Mouse (Mus musculus) spleen, postnatal 14 days (tissue): ENCODE data around the gene Rpl36-ps4.

ENCODE experiments used
- DNase-seq, 2 experiments: peaks; one replicate each; pipeline ENCODE4 v3.0.0; 2021 to 2022; ENCODE audit warnings: low spot score in 2 of 2

Rpl36-ps4 gene

GRCm38 (mm10) chr17:87920677-87921076, at the start of gene Rpl36-ps4:
TSS of gene Rpl36-ps4 (plus strand) at chr17:87920977.
- DNase-seq = no peak

GRCm38 (mm10) chr17:87871461-87872126, 49.2 kb upstream of the Rpl36-ps4 start:
- no peak for DNase-seq

GRCm38 (mm10) chr17:87872286-87872685, 48.5 kb upstream of the Rpl36-ps4 start:
- no peak for DNase-seq

GRCm38 (mm10) chr17:87873456-87873855, 47.3 kb upstream of the Rpl36-ps4 start:
- DNase-seq = peak in 1 of 2 experiments; percentile 3

GRCm38 (mm10) chr17:87873943-87874342, 46.8 kb upstream of the Rpl36-ps4 start:
- DNase-seq = no peak

GRCm38 (mm10) chr17:87875346-87875920, 45.3 kb upstream of the Rpl36-ps4 start:
- peak in 1 of 2 experiments; percentile 2 for DNase-seq

- peak in 1 of 2 experiments; percentile 3 for DNase-seq
Observed at GRCm38 (mm10) chr17:87876295-87877000, 44.3 kb upstream of the Rpl36-ps4 start.

GRCm38 (mm10) chr17:87877207-87878073, 43.3 kb upstream of the Rpl36-ps4 start:
- DNase-seq = peak in 1 of 2 experiments; percentile 5

GRCm38 (mm10) chr17:87878556-87879483, 42.0 kb upstream of the Rpl36-ps4 start:
- DNase-seq = peak in 1 of 2 experiments; percentile 5

- peak in 1 of 2 experiments; percentile 1 for DNase-seq
Observed at GRCm38 (mm10) chr17:87879484-87880225, 41.1 kb upstream of the Rpl36-ps4 start.

- DNase-seq = peak; percentile 11 to 29
Observed at GRCm38 (mm10) chr17:87882594-87882993, 38.2 kb upstream of the Rpl36-ps4 start.

GRCm38 (mm10) chr17:87897175-87897574, 23.6 kb upstream of the Rpl36-ps4 start:
- DNase-seq = no peak

- DNase-seq = no peak
Observed at GRCm38 (mm10) chr17:87900677-87901076, 20.1 kb upstream of the Rpl36-ps4 start.

GRCm38 (mm10) chr17:87901163-87901562, 19.6 kb upstream of the Rpl36-ps4 start:
- no peak for DNase-seq

- DNase-seq = no peak
Observed at GRCm38 (mm10) chr17:87903213-87903612, 17.6 kb upstream of the Rpl36-ps4 start.

- DNase-seq = no peak
Observed at GRCm38 (mm10) chr17:87903725-87904124, 17.1 kb upstream of the Rpl36-ps4 start.

- no peak for DNase-seq
Observed at GRCm38 (mm10) chr17:87915386-87915785, 5.4 kb upstream of the Rpl36-ps4 start.

- no peak for DNase-seq
Observed at GRCm38 (mm10) chr17:87918121-87918520, 2.7 kb upstream of the Rpl36-ps4 start.

GRCm38 (mm10) chr17:87934326-87934725, 13.5 kb downstream of the Rpl36-ps4 start:
- no peak for DNase-seq

GRCm38 (mm10) chr17:87934736-87935135, 14.0 kb downstream of the Rpl36-ps4 start:
- DNase-seq = no peak
